Mouse (Mus musculus) retina, embryonic 14.5 days (tissue): ENCODE results near the gene Ceacam20.
"Not testable (repeated sequence)": the region's sequence is repeated elsewhere in the genome, so short reads cannot be mapped to it uniquely, and the experiment has no call there.

Source experiments
- DNase-seq: peaks from one replicate; pipeline ENCODE4 v3.0.0-alpha.2; 2015; ENCODE audit warnings: low spot score

Ceacam20 gene

DNA sequence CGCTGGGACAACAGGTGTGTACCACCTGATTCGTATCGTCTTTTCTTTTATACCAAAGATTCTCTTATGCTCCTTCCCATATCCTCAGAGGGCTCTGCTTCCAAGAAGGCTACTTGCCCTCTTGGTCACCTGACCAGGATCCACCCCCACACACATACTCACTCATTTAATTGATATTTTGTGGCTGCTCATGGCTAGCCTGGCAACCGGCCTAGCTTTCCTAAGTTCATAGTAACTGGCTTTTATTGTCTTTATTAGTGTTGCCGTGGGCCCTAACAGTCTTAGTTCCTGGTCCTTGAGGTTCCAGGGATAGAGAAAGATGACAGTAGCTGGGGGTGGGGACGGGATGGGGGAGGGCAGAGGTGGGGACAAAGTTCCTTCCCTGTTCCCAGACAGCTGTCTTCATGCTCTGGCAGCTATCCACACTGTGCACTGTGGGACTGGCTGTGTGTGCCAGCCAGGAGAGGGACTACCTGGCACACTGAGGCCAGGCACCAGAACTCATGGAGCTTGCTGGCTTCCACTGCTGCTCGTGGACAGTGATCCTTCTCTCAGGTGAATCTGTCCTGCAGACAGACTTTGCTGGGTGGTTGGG lies at the start of gene Ceacam20:
Gene Ceacam20 (plus strand): TSS at position 428 of the 595 bp plus-strand sequence.
- DNase-seq: no peak

DNA sequence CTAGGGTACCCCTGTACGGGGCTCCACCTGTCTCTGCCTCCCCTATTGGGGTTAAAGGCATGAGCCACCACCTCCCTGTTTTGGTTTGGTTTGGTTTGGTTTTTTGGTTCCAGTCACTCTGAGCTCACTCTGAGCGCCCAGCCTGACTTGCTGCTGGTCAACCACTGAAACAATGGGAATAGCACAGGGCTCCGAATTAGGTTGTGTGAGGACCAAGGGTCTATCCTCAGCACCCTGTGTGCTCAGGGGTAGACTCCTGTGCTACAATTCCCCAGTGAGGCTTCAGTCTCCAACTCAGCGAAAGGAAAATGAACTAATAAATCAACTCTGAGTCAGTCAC lies 45.1 kb upstream of the Ceacam20 start:
- DNase-seq: no peak

DNA sequence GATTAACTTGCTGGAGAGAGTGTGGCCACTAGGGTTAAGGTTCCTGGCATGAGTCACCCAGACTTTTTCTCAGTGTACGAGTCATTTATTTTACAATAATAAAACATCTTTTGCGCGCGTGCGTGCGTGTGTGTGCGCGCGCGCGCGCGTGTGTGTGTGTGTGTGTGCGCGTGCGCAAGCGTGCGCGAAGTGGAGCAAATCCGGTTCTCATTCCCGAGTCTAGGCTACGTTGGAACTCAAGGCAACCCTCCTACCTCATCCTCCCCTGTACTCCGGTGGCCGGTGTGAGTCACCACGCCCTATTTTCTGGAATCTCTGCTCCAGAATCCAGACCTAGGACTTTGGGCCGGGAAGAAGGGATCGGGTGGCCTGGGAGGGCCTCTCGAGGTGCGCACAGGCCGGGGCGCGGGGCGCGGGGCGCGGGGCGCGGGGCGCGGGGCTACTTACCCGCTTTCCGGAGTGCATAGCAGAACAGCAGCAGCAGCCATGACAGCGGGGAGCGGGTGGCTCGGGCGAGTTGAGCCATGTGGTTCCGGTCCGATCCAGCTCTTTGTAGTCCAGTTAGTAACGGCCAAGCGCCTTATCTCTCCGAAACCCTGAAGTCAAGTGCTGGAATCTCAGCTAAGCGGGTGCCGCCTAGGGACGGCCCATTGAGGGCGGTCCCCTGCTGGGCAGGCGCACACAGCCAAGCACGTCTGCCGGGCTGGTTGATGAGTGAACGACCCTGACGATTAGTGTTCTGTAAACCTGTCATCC lies 44.5 kb upstream of the Ceacam20 start, which contains the start of gene Pvr:
Gene Pvr (minus strand): TSS at position 655 of the 756 bp plus-strand sequence.
- DNase-seq: peak; percentile 66

DNA sequence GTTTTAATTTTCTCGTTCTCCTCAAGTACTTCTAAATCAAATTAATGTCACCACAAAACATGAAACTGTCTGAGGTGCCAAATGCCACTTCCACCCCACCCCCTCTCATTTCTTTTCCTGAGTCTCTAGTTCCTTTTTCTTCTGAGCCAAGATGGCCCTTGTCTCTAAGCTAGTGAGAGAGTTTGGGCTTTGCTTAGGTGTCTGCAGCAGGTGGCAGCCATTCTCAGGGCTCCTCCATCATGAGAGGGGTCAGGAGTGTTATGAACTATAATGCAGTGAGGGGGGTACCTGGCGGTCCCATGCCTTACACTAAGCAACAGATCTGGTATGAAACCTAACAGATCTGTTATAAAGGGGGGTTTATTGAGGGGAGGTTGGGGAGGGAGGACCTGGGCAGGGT lies 41.9 kb upstream of the Ceacam20 start:
- DNase-seq: no peak

DNA sequence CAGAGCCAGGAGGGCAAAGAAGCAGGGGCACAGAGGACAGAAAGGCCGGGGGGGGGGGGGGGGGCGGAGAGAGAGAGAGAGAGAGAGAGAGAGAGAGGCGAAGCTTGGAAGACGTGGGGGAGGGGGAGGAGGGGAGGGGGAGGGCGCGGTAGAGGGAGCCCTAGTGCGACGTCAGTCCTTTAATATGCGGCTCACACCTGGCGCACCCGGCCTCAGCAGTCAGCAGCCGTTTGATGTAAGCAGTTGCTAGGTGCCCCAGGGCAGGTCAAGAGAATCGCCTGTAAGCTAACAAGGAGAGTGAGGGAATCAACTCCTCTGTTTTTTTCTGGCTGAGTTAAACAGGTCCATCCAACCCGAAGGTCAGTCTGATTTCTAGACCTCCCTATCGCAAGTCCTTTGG lies 41.4 kb upstream of the Ceacam20 start:
- no peak for DNase-seq

DNA sequence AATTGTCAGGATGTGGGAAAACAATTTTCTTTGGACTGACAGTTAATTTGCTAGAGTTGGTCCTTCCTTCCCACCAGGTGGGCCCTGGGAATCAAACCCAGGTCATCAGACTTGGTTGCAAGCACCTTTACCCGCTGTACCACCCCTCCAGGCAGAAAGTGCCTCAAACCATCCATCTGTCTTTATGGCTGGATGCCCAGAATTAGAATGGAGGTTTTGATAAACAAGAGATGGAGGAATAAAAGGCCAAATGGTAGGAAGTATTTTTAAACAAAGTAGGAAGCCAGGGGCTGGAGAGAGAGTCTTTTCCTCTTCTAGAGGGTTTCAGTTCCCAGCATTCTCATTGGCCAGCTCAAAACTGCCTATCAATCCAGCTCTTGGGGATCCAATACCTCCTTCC lies 39.8 kb upstream of the Ceacam20 start:
- DNase-seq: no peak

DNA sequence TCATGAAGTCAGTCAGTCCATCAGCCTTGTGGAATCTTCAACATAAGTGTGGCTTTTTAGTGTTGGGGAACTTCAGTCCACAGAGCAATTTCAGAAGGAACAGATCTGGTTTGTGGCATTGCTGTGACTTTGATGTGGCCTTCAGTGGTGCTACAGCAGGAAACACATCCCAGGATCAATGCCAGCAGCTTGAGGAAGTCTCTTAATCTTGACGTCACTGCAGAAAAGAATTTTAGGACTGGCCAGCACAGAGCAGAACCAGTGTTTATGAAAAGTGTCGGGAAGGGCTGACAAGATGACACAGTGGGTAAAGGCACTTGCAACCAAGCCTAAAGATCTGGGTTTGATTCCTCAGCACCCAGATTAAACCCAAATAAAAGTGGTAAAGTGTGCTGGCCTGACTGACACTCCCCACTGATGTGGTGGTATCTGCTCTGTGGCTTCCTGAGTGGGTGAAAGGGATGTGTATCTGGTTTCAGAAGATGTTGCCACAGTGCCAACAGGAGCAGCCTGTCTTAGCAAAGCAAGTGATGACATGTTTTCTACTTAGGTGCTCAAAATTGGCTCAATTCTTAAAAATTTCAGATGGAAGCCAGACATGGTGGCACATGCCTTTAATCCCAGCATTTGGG lies 38.2 kb upstream of the Ceacam20 start:
- DNase-seq: no peak

DNA sequence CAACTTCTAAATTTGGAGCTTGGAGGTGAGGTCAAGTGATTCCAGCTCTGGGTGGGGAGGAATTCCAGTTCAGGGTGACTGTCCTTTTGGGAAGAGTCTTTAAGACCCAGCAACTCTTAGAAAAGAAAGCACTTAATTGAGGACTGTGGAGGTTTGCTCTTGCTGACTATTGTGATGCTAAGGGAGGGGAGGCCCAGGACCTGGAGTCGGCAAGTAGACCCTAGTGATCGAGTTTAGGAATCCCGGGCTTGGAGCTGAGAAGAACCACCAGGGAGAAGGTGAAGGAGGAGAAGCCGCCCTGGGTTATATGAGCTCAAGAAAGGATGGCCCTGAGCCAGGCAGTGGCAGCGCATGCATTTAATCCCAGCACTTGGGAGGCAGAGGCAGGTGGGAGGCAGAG lies 36.7 kb upstream of the Ceacam20 start:
- no peak for DNase-seq

DNA sequence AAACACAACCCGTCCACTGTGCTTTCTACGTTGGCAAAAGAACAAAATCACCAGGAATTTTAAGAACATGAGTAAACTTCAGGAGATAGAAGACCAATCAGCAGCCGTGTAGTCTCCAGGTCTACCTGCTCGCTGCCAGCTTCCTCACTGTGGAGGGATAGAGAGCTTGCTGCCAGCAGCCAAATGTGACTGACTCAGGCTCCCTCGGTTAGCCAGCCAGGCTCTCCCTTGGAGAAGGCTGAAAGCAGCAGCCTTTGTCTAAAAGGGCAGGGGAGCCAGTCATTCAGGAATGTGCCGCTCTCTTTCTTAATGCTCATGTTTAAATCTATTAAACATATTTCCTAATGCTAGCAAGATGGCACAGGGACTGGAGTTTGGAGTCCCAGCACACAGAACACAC lies 34.7 kb upstream of the Ceacam20 start:
- not testable (repeated sequence) for DNase-seq

DNA sequence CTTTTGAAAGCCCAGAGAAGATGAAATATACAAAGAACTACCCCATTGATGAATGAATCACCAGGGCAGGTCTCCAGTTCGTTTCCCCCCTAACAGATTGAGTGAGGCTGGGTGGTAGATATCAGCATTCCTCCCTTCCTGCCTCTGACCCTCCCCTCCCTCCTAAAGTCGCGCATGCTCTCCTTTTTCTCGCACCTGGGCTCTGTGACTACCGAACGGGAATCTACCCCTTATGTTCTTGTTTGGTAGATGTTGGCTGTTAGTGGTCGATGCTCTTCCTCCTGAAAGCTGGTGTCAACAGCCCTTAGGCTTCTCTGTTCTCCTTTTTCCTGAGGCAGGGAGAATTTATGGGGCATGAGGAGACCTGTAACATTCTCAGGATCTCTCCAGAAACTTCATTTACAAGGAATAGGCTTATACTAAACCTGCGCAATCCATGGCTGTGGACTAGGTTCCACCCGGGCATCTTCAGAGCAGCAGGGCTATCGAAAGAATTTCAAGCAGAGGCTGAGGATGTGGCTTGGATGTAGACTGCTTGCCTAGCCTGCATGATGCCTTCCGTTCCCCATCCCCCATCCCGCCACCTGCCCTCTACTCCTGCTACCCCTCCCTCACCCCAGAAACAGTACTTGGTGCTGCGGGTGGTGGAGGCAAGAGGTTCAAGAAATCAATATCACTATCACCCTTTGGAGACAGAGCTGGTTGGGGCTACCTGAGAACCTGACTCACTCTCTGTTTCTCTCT lies 32.9 kb upstream of the Ceacam20 start:
- DNase-seq: peak; percentile 43

DNA sequence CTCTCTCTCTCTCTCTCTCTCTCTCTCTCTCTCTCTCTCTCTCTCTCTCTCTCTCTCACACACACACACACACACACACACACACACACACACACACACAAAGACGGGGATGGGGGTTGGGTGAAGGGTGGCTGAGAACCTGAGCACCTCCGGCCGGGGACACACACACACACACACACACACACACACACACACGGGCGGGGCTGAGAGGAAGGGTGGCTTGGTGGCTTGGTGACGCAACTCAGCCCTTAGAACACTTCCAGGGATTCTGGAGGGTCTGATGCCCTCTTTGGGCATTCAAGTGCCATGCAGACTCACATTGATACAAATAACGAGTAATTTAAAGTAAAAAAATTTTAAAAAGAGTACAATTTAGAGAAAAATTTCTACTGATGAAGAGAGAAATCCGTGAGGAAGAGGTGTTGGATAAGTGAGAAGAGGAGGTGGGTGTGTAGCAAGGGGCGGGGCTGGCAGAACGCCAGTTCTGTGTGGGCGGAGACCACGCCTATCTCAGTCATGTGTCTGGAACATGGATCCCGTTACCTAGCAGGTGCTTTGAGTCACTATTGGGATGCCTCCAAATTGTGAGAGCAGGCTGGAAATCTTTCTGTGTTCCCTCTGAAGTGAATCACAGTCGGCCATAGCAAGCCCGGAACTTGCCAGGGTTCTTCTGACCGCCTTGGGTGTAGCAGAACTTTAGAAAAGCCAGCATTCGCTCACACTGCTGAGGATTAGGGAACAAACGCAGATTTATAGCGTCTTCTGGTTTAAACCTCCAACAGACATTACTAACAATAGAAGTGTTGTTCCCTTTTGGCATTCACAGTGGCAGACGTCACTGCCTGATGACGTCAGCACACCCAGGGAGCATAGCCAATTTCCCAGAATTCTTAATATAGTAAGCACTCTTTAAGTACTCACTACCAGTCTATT lies 32.1 kb upstream of the Ceacam20 start:
- peak; percentile 60 for DNase-seq

DNA sequence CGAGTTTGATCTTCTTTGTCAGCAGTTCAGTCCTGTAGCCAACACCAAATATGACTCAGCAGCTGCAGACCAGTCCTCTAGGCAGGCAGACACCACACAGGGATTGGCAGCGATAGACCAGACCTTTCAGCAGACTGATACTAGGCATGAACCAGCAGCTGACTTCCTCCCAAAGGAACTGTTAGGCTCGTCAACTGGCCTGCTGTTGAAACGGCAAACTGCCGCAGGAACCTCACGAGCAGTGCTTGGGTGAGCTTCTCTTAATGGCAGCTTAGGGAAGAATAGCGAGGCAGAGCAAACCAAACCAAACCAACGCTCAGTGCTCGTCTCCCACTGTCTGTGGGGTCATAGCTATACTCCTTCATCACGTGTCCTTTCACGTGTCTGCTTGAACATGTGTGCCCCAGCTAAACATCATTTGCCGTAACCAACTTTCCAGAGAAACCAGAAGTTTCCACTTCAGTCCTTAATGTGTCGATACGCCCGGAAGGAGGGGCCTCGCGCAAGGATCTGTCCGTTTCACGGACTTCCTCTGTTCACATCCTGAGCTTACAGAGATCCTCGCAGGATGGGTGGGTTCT lies 30.0 kb upstream of the Ceacam20 start:
- no peak for DNase-seq

DNA sequence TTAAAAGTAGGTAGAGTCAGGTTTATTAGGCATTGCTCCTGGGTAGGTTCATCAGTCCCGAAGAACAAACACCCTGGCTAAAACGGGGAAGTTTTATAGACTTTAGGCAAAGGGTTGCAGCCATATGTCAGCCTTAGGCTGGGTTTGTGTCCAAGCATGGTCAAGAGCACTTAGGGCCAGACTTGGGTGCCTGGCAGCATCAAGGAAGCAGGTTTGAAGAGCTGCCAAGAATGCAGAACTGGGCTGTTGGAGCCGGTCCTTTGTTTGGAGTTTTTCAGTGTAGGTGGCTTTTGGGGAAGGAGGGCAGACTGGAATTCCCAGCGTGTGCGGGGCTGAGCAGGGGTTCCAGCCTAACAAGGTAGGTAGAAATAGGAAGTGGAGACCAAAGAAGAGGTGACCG lies 29.3 kb upstream of the Ceacam20 start:
- DNase-seq: no peak

DNA sequence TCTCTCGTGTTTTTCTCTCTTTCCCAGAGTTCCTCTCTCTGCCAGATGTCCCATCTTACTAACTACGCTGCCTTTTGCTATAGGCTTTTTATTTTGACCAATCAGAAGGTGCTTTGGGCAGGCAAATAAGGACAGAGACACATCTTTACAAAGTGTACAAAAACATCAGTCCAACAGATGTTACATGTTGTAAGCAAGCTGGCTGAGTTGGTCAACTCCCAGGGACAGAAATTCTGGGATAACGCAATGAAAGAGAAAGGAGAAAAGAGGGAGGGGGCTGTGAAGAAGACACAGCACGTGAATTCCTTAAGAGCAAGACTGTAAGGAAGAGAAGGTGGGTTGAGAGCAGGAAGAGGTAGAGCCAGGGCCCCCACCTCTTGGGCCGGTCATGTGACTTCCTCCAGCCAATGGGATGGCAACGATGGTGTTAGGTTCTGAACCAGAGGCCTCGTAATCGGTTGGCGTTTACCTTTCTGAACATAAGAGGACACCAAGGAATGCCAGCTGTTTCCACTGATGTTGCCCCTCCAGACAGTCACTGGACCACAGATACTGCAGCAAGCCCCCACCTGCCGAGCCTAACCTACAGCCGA lies 27.9 kb upstream of the Ceacam20 start:
- DNase-seq: no peak

DNA sequence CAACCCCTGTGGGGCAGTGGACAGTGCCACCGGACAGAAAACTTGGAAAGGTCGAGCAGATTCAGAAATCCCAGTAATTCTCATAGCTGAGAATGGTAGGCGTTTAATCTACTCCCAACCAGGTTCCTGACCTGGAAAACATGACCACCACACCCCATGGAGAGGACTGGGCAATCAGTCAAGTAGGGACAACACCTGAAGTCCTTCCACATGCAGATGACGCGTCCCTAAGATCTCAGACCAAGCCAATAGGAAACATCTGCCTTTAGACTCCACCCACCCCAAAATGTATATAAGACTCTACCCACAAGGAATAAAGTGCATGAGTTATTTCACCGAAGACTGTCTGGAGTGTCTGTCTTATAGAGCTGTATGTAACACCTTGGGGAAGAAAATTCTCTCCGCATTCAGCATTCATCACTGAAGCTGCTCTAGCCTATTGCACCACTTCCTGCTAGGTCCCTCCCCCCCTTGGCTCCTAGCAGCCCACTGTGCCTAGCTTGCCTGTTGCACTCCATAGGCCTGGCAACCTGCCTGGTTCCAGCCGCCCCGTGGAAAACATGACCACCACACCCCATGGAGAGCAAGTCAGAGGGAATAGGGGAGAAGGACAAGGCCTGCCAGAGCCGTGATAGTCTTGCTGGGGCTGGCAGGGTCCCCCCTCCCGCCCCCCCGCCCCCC lies 25.5 kb upstream of the Ceacam20 start:
- DNase-seq: no peak

DNA sequence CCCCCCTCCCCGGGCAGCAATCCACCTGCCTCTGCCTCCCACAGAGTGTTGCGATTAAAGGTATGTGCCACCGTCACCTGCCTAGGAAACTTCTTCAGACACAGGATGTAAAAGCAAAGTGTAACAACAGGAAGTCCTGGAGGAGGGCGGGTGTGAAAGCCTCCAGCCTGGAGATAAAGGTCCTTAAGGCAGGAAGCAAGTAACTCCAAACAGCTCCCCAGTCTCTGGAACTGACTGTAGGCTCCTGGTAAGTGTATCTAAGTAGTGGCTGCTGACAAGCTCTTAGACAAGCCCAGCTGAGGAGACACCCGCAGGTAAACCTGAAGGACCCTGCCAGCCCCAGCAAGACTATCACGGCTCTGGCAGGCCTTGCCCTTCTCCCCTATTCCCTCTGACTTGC lies 25.0 kb upstream of the Ceacam20 start:
- no peak for DNase-seq

DNA sequence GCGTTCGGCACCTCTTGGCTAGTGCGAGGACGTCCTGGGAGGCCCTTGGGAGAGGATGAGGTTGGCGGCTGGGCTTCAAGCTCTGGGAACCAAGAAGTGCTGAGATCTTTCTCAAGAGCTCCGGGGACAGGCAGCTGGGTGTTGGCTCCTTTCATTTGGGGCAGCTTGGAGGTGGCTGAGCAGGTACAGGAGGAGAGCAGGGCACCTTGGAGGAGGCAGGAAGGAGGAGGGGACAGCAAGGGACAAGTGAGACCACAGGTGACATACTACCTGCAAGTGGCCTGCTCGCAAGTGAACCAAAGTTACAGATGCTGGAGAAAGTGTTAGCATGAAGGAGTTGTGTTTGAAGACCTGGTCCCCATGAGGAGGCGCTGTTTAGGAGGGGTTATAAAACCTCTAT lies 20.5 kb upstream of the Ceacam20 start:
- DNase-seq: no peak

DNA sequence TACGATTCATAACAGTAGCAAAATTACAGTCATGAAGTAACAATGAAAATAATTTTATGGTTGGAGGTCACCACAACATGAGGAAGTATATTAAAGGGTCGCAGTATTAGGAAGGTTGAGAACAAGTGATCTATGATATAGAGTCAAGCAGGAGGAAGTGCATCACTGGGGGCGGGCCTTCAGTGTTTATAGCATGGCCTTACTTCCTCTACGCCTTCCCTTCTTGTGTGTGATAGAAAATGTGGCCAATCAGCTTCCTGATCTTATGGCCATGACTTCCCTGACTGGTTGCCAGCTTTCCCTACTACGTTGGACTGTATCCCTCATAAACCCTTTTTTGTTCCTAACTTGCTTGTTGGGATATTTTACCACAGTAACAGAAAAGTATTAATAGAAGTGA lies 20.0 kb upstream of the Ceacam20 start:
- no peak for DNase-seq

DNA sequence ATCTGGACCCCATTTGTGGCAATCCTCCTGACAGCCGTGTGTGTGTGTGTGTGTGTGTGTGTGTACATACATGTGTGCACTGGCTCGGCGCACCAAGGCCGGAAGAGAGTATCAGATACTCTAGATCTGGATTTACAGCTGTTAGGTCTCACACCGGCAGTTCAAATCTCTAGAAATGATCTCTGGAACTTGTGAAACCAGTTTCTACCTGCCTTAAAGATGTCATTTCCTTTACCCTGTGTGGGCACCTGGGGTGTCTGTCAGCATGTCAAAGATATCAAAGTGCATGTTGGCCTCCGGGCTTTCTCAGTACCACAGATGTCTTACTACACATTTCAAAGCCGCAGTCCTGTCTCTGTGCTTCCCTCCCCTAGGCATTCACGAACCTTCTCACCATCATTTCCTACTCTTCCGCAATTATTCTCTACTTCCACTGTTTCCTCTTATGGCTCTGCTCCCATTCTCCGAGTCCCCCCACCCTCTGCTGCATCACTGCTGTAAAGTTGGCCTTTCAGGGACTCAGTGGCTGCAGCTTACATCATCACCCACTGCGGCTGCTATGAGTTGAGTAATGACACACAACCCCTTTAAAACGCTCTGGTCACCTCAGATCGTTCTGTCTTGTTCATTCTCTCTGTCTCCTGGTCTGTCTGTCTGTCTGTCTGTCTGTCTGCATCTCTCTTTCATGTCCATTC lies 19.2 kb upstream of the Ceacam20 start:
- DNase-seq: no peak

DNA sequence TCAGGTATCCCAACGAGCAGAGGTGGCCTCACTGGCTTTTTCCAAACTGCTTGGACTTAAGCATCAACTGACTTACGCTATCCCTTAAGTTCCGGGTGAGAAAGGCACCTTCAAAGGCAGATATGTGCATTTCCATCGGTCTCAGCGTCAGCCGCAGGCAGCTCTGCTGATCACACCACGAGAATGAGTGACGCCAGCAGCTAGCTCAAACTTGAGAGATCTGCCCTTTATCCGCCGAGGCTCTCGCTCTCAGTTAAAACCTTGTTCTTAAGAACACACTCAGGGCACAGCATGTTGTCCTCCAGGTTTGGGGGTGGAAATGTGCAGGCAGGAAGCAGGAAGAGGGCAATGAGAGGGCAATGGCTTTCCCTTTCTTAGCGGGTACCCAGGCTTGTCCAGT lies 16.3 kb upstream of the Ceacam20 start:
- no peak for DNase-seq
